Mouse (Mus musculus): ENCODE measurements around the gene Llgl1. TPM values are rescaled to one million over a fixed set of nuclear protein-coding genes. Genes with fewer than 3 reads are reported as not detected.

Llgl1 gene
- polyA plus RNA-seq, 1 experiment from 2014 or later: 20.2 TPM

DNA sequence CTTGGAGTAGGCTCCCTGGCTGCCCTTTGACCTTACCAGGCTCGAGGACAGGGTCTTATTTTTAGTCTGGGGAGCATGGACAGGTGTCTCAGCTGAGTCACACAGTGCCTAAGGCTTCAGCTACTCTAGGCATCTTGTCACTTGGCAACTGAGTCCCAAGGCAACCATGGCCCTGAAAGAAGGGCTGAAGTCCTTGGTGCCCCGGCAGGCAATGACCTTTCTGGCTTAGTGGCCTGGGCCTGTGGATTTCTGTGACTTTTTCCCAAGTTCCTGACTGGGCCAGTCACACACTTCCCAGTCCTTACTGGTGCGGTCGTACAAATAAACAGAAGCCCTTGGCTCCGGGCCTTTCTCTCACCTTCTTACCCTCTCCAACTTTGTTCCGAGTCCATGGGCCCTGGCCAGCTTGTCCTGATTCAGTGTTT lies 29.7 kb downstream of the Llgl1 start:
- ATAC-seq: no peak
- Histone ChIP-seq H3K27me3 (replicated peaks) (no peaks in the 10 kb centered on the region), H3K4me3 (peak overlapping the region; percentile 88), H3K9me3 (replicated peaks) (no peaks in the 10 kb centered on the region), H3K4me2 (peak overlapping the region; percentile 83), H3K4me1 (peaks cover 37% of the 10 kb centered on the region), H3K9ac (peak overlapping the region; percentile 65), H3K36me3 (peaks cover 24% of the 10 kb centered on the region), H3K27ac (peak overlapping the region; percentile 89; the same call in 1 of the 2 replicates)
- whole genome bisulfite sequencing (ENCODE audit: insufficient replicate concordance): 72% methylated on average over 6 of the region's 6 CpGs

DNA sequence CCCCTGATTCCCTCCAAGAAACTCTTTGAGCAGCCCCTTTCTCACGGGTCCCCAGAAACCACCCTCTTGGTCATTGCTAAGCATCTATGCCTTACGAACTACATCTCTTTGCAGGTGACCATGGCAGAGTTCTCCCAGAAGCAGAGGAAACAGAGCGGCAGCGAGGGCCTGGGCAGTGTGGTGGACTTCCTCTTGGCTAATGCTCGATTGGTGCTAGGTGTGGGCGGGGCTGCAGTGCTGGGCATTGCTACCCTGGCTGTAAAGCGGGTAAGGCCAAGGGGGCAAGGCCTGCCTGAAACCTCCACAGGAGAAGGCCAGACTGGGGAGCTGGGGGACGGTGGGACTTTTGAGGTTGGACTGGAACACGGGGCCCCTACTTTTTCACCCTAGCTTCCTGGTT lies 30.6 kb downstream of the Llgl1 start:
- ATAC-seq: no peak
- Histone ChIP-seq H3K4me1 (peaks cover 37% of the 10 kb centered on the region), H3K36me3 (peaks cover 16% of the 10 kb centered on the region), H3K4me2 (no peak overlapping the region), H3K27ac (no peak overlapping the region), H3K4me3 (no peak overlapping the region), H3K9me3 (replicated peaks) (no peaks in the 10 kb centered on the region), H3K9ac (no peak overlapping the region), H3K27me3 (replicated peaks) (no peaks in the 10 kb centered on the region)
- 76% methylated on average over 9 of the region's 9 CpGs for WGBS (ENCODE audit: insufficient replicate concordance)

DNA sequence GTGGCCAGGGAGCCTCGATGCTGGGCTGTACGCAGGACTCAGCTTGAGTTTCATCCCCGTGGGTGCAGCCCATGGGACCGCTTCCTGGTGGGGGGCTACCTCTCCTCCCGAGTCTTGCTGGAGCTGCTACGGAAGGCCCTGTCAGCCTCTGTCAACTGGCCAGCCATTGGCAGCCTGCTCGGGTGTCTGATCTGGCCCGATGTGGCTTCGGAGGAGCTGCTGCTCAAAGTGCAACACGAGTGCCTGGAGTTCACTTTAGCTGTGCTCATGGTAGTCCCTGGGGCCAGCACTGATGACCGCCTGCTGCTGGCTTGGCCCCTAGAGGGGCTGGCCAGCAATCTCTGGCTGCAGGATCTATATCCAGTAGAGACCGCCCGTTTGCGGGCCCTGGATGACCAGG lies 31.7 kb downstream of the Llgl1 start:
- Histone ChIP-seq H3K36me3 (peaks cover 16% of the 10 kb centered on the region), H3K9ac (no peak overlapping the region), H3K4me3 (no peak overlapping the region), H3K4me2 (no peak overlapping the region), H3K4me1 (peaks cover 33% of the 10 kb centered on the region), H3K27me3 (replicated peaks) (no peaks in the 10 kb centered on the region), H3K9me3 (replicated peaks) (no peaks in the 10 kb centered on the region), H3K27ac (no peak overlapping the region)
- 86% methylated on average over 14 of the region's 14 CpGs for WGBS (ENCODE audit: insufficient replicate concordance)
- no peak for ATAC-seq

DNA sequence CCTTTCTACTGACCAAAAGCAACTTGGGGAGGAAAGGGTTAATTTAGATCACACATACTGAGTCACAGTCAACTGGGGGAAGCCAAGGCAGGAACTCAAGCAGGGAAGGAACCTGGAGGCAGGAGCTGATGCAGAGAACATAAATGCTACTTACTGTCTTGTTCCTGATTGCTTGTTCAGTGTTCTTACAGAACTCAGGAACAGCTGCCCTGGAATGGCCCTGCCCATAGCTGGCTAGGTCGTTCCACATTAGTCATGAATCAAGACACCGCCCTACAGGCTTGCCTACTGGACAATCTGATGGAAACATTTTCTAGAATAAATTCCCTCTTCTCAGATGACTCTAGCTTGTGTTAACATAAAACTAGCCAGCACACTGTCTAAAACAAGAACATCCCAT lies 34.7 kb downstream of the Llgl1 start:
- peaks cover 28% of the 10 kb centered on the region for H3K36me3 ChIP-seq
- ATAC-seq: no peak
- 67% methylated on average over 2 of the region's 2 CpGs for WGBS (ENCODE audit: insufficient replicate concordance)

DNA sequence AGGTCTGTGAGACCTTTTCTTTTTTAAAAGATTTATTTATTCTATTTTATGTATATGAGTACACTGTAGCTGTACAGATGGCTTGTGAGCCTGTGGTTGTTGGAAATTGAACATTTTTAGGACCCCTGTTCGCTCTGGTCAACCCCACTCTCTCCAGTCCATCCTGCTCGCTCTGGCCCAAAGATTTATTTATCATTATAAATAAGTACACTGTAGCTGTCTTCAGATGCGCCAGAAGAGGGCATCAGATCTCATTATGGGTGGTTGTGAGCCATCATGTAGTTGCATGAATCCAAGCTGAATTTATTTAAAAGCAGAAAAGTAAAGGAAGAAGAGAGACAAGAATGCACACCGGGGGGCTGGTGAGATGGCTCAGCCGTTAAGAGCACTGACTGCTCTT lies 35.7 kb downstream of the Llgl1 start:
- Histone ChIP-seq H3K4me2 (no peak overlapping the region), H3K27me3 (replicated peaks) (no peaks in the 10 kb centered on the region), H3K9me3 (replicated peaks) (no peaks in the 10 kb centered on the region), H3K4me3 (no peak overlapping the region), H3K27ac (no peak overlapping the region), H3K4me1 (peaks cover 15% of the 10 kb centered on the region), H3K9ac (no peak overlapping the region), H3K36me3 (peaks cover 38% of the 10 kb centered on the region)
- ATAC-seq: no peak
- WGBS (ENCODE audit: insufficient replicate concordance): 73% methylated on average over 5 of the region's 5 CpGs

More for the DNA sequence above, 34.7 kb downstream of the Llgl1 start:
- Histone ChIP-seq H3K4me3 (no peak overlapping the region), H3K4me2 (no peak overlapping the region), H3K9ac (no peak overlapping the region), H3K4me1 (peaks cover 22% of the 10 kb centered on the region), H3K9me3 (replicated peaks) (no peaks in the 10 kb centered on the region), H3K27ac (no peak overlapping the region), H3K27me3 (replicated peaks) (no peaks in the 10 kb centered on the region)

DNA sequence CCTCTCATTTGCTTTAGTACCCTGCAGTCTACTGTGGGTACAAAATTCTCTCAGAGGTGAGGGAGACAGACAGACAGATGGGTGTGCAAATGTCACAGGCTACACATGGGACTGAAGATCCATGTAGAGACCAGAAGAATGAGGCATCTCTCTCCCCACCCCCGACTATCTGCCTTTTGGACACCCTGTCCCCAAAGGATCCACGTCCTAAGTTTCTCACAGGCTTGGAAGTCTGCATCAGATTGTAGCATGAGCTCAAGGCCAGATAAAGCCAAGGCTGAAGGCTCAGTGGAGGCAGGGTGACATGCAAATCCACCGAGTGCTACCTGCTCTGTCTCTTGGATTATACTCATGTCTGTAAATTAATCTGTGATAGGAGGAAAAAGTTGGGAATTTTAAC lies 37.0 kb downstream of the Llgl1 start:
- peaks cover 15% of the 10 kb centered on the region for H3K4me1 ChIP-seq
- no peak overlapping the region for H3K9ac ChIP-seq
- no peak overlapping the region for H3K4me3 ChIP-seq
- no peak for ATAC-seq
- H3K9me3 ChIP-seq (replicated peaks): no peaks in the 10 kb centered on the region
- H3K4me2 ChIP-seq: no peak overlapping the region
- 61% methylated on average over 3 of the region's 3 CpGs for WGBS (ENCODE audit: insufficient replicate concordance)
- no peaks in the 10 kb centered on the region for H3K27me3 ChIP-seq (replicated peaks)
- H3K36me3 ChIP-seq: peaks cover 40% of the 10 kb centered on the region
- H3K27ac ChIP-seq: no peak overlapping the region

GRCm38 (mm10) chr11:60737450-60737849 lies 37.9 kb downstream of the Llgl1 start:
- H3K9ac ChIP-seq: no peak overlapping the region
- H3K27ac ChIP-seq: peak overlapping the region; percentile 13; the same call in 1 of the 2 replicates
- H3K4me1 ChIP-seq: peaks cover 15% of the 10 kb centered on the region
- H3K4me3 ChIP-seq: no peak overlapping the region
- H3K4me2 ChIP-seq: peak overlapping the region; percentile 14; the same call in 1 of the 2 replicates
- H3K9me3 ChIP-seq (replicated peaks): no peaks in the 10 kb centered on the region
- no peaks in the 10 kb centered on the region for H3K27me3 ChIP-seq (replicated peaks)
- peaks cover 44% of the 10 kb centered on the region for H3K36me3 ChIP-seq
- peak; percentile 58; the same call in 1 of the 2 replicates for ATAC-seq

GRCm38 (mm10) chr11:60740321-60740720 lies 40.8 kb downstream of the Llgl1 start:
- no peak for ATAC-seq
- Histone ChIP-seq H3K9me3 (replicated peaks) (no peaks in the 10 kb centered on the region), H3K4me1 (peaks cover 15% of the 10 kb centered on the region), H3K4me2 (no peak overlapping the region), H3K9ac (no peak overlapping the region), H3K27ac (no peak overlapping the region), H3K27me3 (replicated peaks) (no peaks in the 10 kb centered on the region), H3K36me3 (peaks cover 73% of the 10 kb centered on the region), H3K4me3 (no peak overlapping the region)
- WGBS (ENCODE audit: insufficient replicate concordance): 58% methylated on average over 3 of the region's 3 CpGs

DNA sequence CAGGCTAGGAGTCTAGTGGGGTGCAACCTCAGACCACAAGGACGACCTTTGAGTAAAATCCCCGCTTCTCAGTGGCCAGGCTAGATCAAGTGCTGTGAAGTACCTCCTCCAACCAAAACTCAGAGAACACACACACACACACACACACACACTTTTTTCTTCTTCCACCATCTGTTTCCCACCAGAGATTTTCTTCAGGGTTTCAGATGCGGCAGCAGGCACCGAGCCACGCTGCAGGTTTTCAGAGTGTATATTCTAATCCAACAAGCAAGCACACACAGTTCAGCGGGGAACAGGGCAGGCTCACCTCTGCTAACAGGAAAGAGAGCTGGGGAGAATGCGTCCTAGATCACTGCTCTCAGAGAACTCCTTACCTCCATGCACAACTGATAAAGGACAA lies 56.0 kb downstream of the Llgl1 start:
- peaks cover 92% of the 10 kb centered on the region for H3K36me3 ChIP-seq
- H3K4me1 ChIP-seq: no peaks in the 10 kb centered on the region
- 78% methylated on average over 7 of the region's 7 CpGs for WGBS (ENCODE audit: insufficient replicate concordance)
- no peak for ATAC-seq
- H3K9me3 ChIP-seq (replicated peaks): no peaks in the 10 kb centered on the region
- no peaks in the 10 kb centered on the region for H3K27me3 ChIP-seq (replicated peaks)
- no peak overlapping the region for H3K4me2 ChIP-seq
- H3K4me3 ChIP-seq: no peak overlapping the region
- no peak overlapping the region for H3K27ac ChIP-seq
- H3K9ac ChIP-seq: no peak overlapping the region

DNA sequence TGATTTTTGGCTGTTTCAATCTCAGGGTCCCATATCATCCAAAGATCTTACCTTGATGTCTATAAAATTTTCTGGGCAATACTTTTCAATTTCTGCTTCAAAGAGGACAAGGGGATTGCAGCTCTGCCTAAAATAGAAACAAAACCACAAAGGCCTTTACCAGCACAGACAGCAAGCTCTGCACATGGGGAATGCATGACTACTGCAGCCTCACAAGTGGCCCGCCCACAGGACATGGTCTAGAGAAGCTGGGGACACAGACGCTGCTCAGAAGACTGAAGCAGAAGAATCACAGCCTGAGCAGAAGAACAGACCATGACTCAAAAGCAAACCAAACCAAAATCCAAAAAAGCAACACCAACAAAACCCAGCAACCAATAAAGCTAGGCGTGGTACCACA lies 62.2 kb downstream of the Llgl1 start:
- H3K36me3 ChIP-seq: peaks cover 66% of the 10 kb centered on the region
- no peak for ATAC-seq
- H3K4me2 ChIP-seq: no peak overlapping the region
- H3K4me3 ChIP-seq: no peak overlapping the region
- 65% methylated on average over 3 of the region's 3 CpGs for WGBS (ENCODE audit: insufficient replicate concordance)
- no peaks in the 10 kb centered on the region for H3K4me1 ChIP-seq
- no peak overlapping the region for H3K27ac ChIP-seq
- no peaks in the 10 kb centered on the region for H3K9me3 ChIP-seq (replicated peaks)
- H3K27me3 ChIP-seq (replicated peaks): no peaks in the 10 kb centered on the region
- no peak overlapping the region for H3K9ac ChIP-seq

Small RNA genes within 50 kb of the gene (microRNA-seq; reads per million reads assigned to microRNA genes)
- gene Mir5100: 7.0 reads per million, percentile 15 among the genes with 10 or more reads in this experiment

Other genes starting within 250 kb of the Llgl1 start
- 58.1 and 61.7 TPM in 2 replicates for gene Drg2, start 245.1 kb upstream of the Llgl1 start, polyA plus RNA-seq (2016; fragmentation: Nextera tagmentation; extraction: Ambion mirVana)
- gene Myo15, start 230.4 kb upstream of the Llgl1 start, polyA plus RNA-seq (2016; fragmentation: Nextera tagmentation; extraction: Ambion mirVana): 0.26 and 0.28 TPM in 2 replicates
- gene Alkbh5, start 163.3 kb upstream of the Llgl1 start, polyA plus RNA-seq (2016; fragmentation: Nextera tagmentation; extraction: Ambion mirVana): 32.7 and 33.2 TPM in 2 replicates
- 41.7 and 43.1 TPM in 2 replicates for gene Flii, start 27.5 kb downstream of the Llgl1 start, polyA plus RNA-seq (2016; fragmentation: Nextera tagmentation; extraction: Ambion mirVana)
- gene Mief2, start 28.7 kb downstream of the Llgl1 start, polyA plus RNA-seq (2016; fragmentation: Nextera tagmentation; extraction: Ambion mirVana): 4.4 and 4.5 TPM in 2 replicates
- gene Top3a, start 77.6 kb downstream of the Llgl1 start, polyA plus RNA-seq (2016; fragmentation: Nextera tagmentation; extraction: Ambion mirVana): 10.3 and 10.9 TPM in 2 replicates
- gene Smcr8, start 77.8 kb downstream of the Llgl1 start, polyA plus RNA-seq (2016; fragmentation: Nextera tagmentation; extraction: Ambion mirVana): 4.2 and 4.3 TPM in 2 replicates
- gene Shmt1, start 112.0 kb downstream of the Llgl1 start, polyA plus RNA-seq (2016; fragmentation: Nextera tagmentation; extraction: Ambion mirVana): 60.5 and 70.9 TPM in 2 replicates
- 27.3 and 30.4 TPM in 2 replicates for gene Dhrs7b, start 130.9 kb downstream of the Llgl1 start, polyA plus RNA-seq (2016; fragmentation: Nextera tagmentation; extraction: Ambion mirVana)
- 38.1 and 40.0 TPM in 2 replicates for gene Tmem11, start 179.5 kb downstream of the Llgl1 start, polyA plus RNA-seq (2016; fragmentation: Nextera tagmentation; extraction: Ambion mirVana)
- gene Natd1, start 215.0 kb downstream of the Llgl1 start, polyA plus RNA-seq (2016; fragmentation: Nextera tagmentation; extraction: Ambion mirVana): 9.3 and 9.6 TPM in 2 replicates
- gene Map2k3, start 232.3 kb downstream of the Llgl1 start, polyA plus RNA-seq (2016; fragmentation: Nextera tagmentation; extraction: Ambion mirVana): 170 and 173 TPM in 2 replicates